Mouse (Mus musculus) erythroblast, embryonic 14.5 days (primary cell): ENCODE measurements around the gene Oprm1. TPM values are rescaled to one million over a fixed set of nuclear protein-coding genes. Genes with fewer than 3 reads are reported as not detected.

Experiments used
- H3K27me3 ChIP-seq: 2 replicates; pipeline ENCODE4 v1.6.1; 2012; ENCODE audit warnings: inconsistent platforms; ENCODE audit not compliant: control insufficient read depth
- H3K36me3 ChIP-seq: 2 replicates; pipeline ENCODE4 v1.6.1; 2012; ENCODE audit warnings: mild to moderate bottlenecking, inconsistent platforms; ENCODE audit not compliant: control insufficient read depth
- H3K4me1 ChIP-seq: 2 replicates; pipeline ENCODE4 v1.6.1; 2012; ENCODE audit warnings: inconsistent platforms; ENCODE audit not compliant: control insufficient read depth
- H3K4me3 ChIP-seq: replicated peaks from 2 replicates; pipeline ENCODE3; 2012; ENCODE audit warnings: moderate library complexity, mild to moderate bottlenecking, inconsistent platforms
- H3K9me3 ChIP-seq: 2 replicates; pipeline ENCODE4 v1.6.1; 2012; ENCODE audit warnings: low read length, inconsistent platforms, mixed read lengths; ENCODE audit not compliant: control insufficient read depth
- GATA1 ChIP-seq: IDR thresholded peaks from 2 replicates; pipeline ENCODE4 v1.6.1; 2012; ENCODE audit warnings: low read length, inconsistent platforms, mixed read lengths
- TAL1 ChIP-seq: IDR thresholded peaks from 3 replicates; pipeline ENCODE4 v1.6.1; 2012; ENCODE audit warnings: low read length, inconsistent platforms, mixed read lengths
- polyA plus RNA-seq: library from polyadenylated mRNA; stranded (reverse); fragments of >175 nt; gene quantifications from 2 replicates; pipeline ENCODE4 v1.2.3, GENCODE M21; 2012

The Oprm1 gene
- polyA plus RNA-seq, 1 experiment, result not detected

GRCm38 (mm10) chr10:6916545-6917257 is 158.4 kb downstream of the Oprm1 start:
- H3K9me3 ChIP-seq, result no peaks in the 10 kb centered on the region
- no peaks in the 10 kb centered on the region for H3K36me3 ChIP-seq
- no peak overlapping the region for H3K4me3 ChIP-seq
- H3K27me3 ChIP-seq, result no peaks in the 10 kb centered on the region
- no peaks in the 10 kb centered on the region for H3K4me1 ChIP-seq
- TF ChIP-seq TAL1 (no peak), GATA1 (no peak)

DNA sequence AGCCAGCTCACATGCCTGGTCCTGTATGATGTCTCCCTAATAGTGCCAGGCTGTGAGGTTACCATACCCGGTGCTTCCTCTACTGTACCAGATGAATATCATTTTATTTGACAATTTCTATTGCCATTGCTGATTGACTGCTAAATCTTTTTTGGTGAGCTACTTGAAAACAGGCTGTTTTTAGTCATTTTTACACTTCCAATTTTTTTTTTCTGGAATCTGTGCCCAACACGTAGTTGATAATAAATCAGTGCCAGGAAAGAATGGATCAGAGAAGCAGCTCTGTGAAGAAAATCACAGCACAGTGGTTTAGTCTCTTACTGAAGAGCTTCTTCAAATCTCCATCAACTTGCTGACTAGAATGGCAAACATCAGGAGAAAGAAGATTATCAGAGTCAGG is 168.4 kb downstream of the Oprm1 start:
- H3K36me3 ChIP-seq, result no peaks in the 10 kb centered on the region
- no peak for TF ChIP-seq GATA1
- TF ChIP-seq TAL1, result no peak
- no peak overlapping the region for H3K4me3 ChIP-seq
- no peaks in the 10 kb centered on the region for H3K4me1 ChIP-seq
- H3K9me3 ChIP-seq, result 0 out of 2 replicates have a peak, but pooled peaks cover 3% of the 10 kb centered on the region
- no peaks in the 10 kb centered on the region for H3K27me3 ChIP-seq

DNA sequence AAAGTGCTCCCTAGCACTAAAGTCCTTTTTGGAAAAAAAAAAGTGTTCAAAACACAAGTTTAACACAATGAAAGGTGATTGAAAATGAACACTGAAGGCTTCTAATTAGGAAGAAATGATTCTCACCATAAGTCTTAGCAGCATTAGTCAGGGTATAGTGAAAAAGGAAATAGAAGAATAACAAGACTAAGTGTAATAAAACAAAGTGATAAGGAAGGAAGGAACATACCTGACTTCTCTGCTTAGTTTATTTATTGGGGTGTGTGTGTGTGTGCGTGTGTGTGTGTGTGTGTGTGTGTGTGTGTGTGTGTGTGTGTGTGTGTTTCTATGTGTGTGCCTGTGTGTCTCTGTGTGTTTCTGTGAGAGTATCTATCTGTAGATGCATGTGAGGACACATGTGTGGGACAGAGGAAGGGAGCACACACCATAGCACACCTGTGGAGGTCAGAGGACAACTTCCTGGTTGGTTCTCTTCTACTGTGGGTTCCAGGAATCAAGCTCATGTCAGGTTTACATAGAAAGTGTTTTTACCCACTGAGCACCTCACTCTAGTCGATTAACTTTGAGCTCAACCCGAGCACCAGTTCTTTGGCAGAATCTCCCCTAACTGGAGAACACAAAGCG is 169.4 kb downstream of the Oprm1 start:
- Histone ChIP-seq H3K4me3 (no peak overlapping the region), H3K36me3 (no peaks in the 10 kb centered on the region), H3K4me1 (no peaks in the 10 kb centered on the region), H3K27me3 (no peaks in the 10 kb centered on the region), H3K9me3 (0 out of 2 replicates have a peak, but pooled peaks cover 3% of the 10 kb centered on the region)
- TF ChIP-seq TAL1 (no peak), GATA1 (no peak)

- H3K9me3 ChIP-seq, result 0 out of 2 replicates have a peak, but pooled peaks cover 3% of the 10 kb centered on the region
- H3K36me3 ChIP-seq, result no peaks in the 10 kb centered on the region
- no peaks in the 10 kb centered on the region for H3K4me1 ChIP-seq
- TF ChIP-seq GATA1, result no peak
- no peak for TF ChIP-seq TAL1
- no peaks in the 10 kb centered on the region for H3K27me3 ChIP-seq
- no peak overlapping the region for H3K4me3 ChIP-seq
Observed at GRCm38 (mm10) chr10:6928905-6929304, 170.6 kb downstream of the Oprm1 start.

GRCm38 (mm10) chr10:6930398-6930797 is 172.1 kb downstream of the Oprm1 start:
- no peak for TF ChIP-seq TAL1
- TF ChIP-seq GATA1, result no peak
- H3K36me3 ChIP-seq, result no peaks in the 10 kb centered on the region
- 0 out of 2 replicates have a peak, but pooled peaks cover 3% of the 10 kb centered on the region for H3K9me3 ChIP-seq

GRCm38 (mm10) chr10:6930889-6931288 is 172.6 kb downstream of the Oprm1 start:
- TF ChIP-seq GATA1 (no peak), TAL1 (no peak)
- no peaks in the 10 kb centered on the region for H3K36me3 ChIP-seq
- H3K9me3 ChIP-seq, result 0 out of 2 replicates have a peak, but pooled peaks cover 3% of the 10 kb centered on the region
- no peaks in the 10 kb centered on the region for H3K27me3 ChIP-seq
- no peak overlapping the region for H3K4me3 ChIP-seq
- no peaks in the 10 kb centered on the region for H3K4me1 ChIP-seq

More at GRCm38 (mm10) chr10:6930398-6930797, 172.1 kb downstream of the Oprm1 start:
- H3K27me3 ChIP-seq, result no peaks in the 10 kb centered on the region
- H3K4me1 ChIP-seq, result no peaks in the 10 kb centered on the region
- no peak overlapping the region for H3K4me3 ChIP-seq

GRCm38 (mm10) chr10:6934776-6935175 is 176.5 kb downstream of the Oprm1 start:
- no peak overlapping the region for H3K4me3 ChIP-seq
- TF ChIP-seq GATA1, result no peak
- TF ChIP-seq TAL1, result no peak
- H3K27me3 ChIP-seq, result no peaks in the 10 kb centered on the region
- no peaks in the 10 kb centered on the region for H3K4me1 ChIP-seq
- no peaks in the 10 kb centered on the region for H3K36me3 ChIP-seq
- H3K9me3 ChIP-seq, result peaks cover 6% of the 10 kb centered on the region; the same call in 1 of the 2 replicates

DNA sequence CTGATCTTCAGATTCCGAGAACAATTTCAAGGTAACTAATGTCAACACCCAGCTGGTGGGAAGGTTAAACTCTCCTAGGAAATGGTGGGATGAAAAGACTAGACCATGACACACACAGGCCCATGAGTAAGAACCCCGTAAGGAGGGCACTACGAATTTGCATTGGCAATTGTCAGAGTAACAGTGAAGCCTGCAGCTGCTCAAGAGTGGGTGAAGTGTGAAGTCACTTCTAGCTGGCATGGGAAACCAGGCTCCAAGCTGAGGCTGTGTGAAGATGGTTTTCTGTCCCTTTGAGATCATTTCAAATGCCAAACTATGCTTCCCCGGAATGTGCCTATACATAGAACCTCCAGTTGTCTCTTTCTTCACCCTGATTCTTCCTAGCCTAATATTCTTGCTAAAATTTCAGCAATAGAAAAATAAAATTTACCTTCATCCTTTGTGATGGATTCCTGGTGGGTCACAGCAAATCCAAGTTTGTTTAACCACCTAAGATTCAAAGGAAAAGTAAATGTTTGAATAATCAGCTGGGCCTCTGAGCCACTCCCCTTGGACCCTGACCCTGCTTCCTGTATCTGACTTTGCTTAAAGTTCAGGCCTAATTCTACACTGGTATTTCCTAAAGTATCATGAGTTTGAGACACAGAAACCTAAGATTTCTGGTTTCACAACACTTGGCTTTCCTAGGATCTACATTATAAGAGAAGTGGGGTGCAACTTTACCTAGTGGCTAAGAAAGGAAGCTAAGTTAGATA is 178.5 kb downstream of the Oprm1 start:
- TF ChIP-seq TAL1, result no peak
- no peak for TF ChIP-seq GATA1
- Histone ChIP-seq H3K9me3 (peaks cover 2% of the 10 kb centered on the region; the same call in 1 of the 2 replicates), H3K36me3 (no peaks in the 10 kb centered on the region), H3K4me3 (no peak overlapping the region), H3K4me1 (no peaks in the 10 kb centered on the region), H3K27me3 (no peaks in the 10 kb centered on the region)

- Histone ChIP-seq H3K36me3 (no peaks in the 10 kb centered on the region), H3K4me3 (no peak overlapping the region), H3K27me3 (no peaks in the 10 kb centered on the region), H3K4me1 (no peaks in the 10 kb centered on the region), H3K9me3 (no peaks in the 10 kb centered on the region)
- TF ChIP-seq TAL1 (no peak), GATA1 (no peak)
Observed at GRCm38 (mm10) chr10:6953115-6953514, 194.8 kb downstream of the Oprm1 start.
